Mouse (Mus musculus) stomach, embryonic 16.5 days (tissue): ENCODE measurements around the gene Diaph3. TPM values are rescaled to one million over a fixed set of nuclear protein-coding genes. Genes with fewer than 3 reads are reported as not detected.

Experiments
- ATAC-seq: fragments of 200-750 bp; cut with Nextera tagmentation; 2 replicates; pipeline ENCODE4 v1.8.0; 2017; ENCODE audit warnings: moderate number of reproducible peaks, moderate TSS enrichment; ENCODE audit not compliant: insufficient read depth, low FRiP score
- H3K27ac ChIP-seq: fragments of 300-500 bp; sonication (generic); 2 replicates; pipeline ENCODE4 v1.5.1; 2014; ENCODE audit warnings: low read length
- H3K27me3 ChIP-seq: fragments of 300-500 bp; sonication (generic); 2 replicates; pipeline ENCODE4 v1.6.1; 2014; ENCODE audit warnings: low read length, control low read depth, mixed read lengths; ENCODE audit not compliant: control insufficient read depth, insufficient read depth
- H3K36me3 ChIP-seq: fragments of 300-500 bp; sonication (generic); 2 replicates; pipeline ENCODE4 v1.6.1; 2014; ENCODE audit warnings: low read length; ENCODE audit not compliant: control insufficient read depth, insufficient read depth
- H3K4me1 ChIP-seq: fragments of 300-500 bp; sonication (generic); 2 replicates; pipeline ENCODE4 v1.6.1; 2014; ENCODE audit warnings: low read length, control low read depth, mixed read lengths; ENCODE audit not compliant: control insufficient read depth, insufficient read depth
- H3K4me2 ChIP-seq: fragments of 300-500 bp; sonication (generic); 2 replicates; pipeline ENCODE4 v1.6.1; 2014; ENCODE audit warnings: low read depth, low read length, mixed read lengths
- H3K4me3 ChIP-seq: fragments of 300-500 bp; sonication (generic); replicated peaks from 2 replicates; pipeline ENCODE4 v1.5.1; 2014; ENCODE audit warnings: mild to moderate bottlenecking, low read length
- H3K9ac ChIP-seq: fragments of 300-500 bp; sonication (generic); 2 replicates; pipeline ENCODE4 v1.6.1; 2014; ENCODE audit warnings: low read length
- H3K9me3 ChIP-seq: fragments of 300-500 bp; sonication (generic); replicated peaks from 2 replicates; pipeline ENCODE4 v1.6.1; 2016; ENCODE audit warnings: low read length, control low read depth; ENCODE audit not compliant: control insufficient read depth
- WGBS: fragments of 180-500 bp; shearing (Covaris S2); extraction: QIAGEN DNeasy Blood & Tissue Kit; methylation state at CpG from one replicate; pipeline ENCODE4 v1.1.7; 2014; 5-methylcytosine and 5-hydroxymethylcytosine counted together
- polyA plus RNA-seq: library from polyadenylated mRNA; unstranded; fragments of >200 nt; fragmentation: Nextera tagmentation; extraction: Ambion mirVana; gene quantifications from 2 replicates; pipeline ENCODE4 v1.2.1, GENCODE M21; 2015

Gene Diaph3
- polyA plus RNA-seq, 1 experiment from 2014 or later, result 9.4 TPM

DNA sequence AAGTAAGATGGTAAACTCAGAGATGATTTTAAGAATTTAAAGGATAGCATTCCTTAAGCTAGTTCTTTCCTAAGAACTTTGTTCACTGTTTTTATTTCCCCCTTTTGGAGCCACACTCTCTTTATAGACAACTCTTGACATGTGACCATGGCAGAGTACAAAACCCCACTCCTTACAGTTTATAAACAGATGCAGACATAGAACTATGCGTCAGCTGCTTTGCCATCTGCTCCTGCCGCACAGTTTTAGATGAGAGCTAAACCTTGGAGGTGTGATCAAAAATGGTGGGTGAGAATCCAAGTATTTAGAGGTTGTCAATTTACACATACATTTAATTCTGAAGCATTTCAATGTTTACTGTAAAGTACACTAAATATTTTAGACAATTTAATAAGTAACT is 367.7 kb downstream of the Diaph3 start:
- no peak for ATAC-seq
- H3K4me2 ChIP-seq, result no peak overlapping the region
- no peaks in the 10 kb centered on the region for H3K27me3 ChIP-seq
- WGBS, result 65% methylated on average over 2 of the region's 2 CpGs
- H3K9me3 ChIP-seq, result no peaks in the 10 kb centered on the region
- no peak overlapping the region for H3K27ac ChIP-seq
- no peak overlapping the region for H3K9ac ChIP-seq
- H3K4me3 ChIP-seq, result no peak overlapping the region
- H3K4me1 ChIP-seq, result no peaks in the 10 kb centered on the region
- no peaks in the 10 kb centered on the region for H3K36me3 ChIP-seq

DNA sequence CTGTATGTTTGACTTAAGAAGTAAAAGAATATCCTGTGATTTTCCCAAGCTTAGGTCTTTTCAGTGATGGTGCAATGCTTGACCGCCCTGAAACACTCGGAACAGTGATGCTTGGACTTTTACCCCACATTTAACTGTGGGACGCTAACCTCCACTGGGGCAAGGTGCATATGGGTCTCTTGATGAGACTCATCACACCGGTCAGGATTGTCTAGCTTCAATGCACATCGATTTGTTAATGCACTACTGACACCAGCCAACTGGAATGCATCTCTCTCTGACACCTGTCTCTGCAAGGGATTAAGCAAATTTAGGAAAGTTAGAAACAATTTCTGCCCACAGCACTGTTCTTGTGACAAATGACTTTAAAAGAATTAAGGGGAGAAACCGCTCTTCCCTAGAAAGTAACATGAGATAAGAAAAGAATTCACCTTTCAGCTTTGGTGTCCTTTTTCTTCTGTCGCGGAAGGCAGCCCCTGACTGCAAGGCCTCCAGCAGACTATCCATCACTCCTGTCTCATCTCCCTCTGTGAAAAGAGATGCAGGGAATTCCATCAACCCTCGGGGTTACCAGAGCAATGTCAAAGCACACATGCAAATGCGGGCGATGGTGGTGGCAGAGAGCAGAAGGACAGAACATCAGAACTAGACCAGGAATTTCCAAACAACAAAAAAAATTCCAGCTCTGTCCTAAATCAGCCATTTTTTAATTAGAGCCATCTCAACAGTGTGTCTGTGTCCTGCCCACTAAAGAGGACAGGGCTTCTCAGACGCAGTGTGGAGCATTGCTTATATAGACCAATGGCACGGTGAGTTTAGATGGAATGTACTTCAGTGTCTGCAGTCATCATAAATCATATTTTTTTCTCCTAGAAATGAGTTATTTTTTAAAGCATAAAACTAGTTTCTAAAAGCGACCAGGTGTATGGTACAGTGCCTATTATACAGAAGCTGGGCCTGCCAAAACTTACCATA is 368.6 kb downstream of the Diaph3 start:
- no peaks in the 10 kb centered on the region for H3K4me1 ChIP-seq
- no peak for ATAC-seq
- WGBS, result 47% methylated on average over 14 of the region's 14 CpGs

DNA sequence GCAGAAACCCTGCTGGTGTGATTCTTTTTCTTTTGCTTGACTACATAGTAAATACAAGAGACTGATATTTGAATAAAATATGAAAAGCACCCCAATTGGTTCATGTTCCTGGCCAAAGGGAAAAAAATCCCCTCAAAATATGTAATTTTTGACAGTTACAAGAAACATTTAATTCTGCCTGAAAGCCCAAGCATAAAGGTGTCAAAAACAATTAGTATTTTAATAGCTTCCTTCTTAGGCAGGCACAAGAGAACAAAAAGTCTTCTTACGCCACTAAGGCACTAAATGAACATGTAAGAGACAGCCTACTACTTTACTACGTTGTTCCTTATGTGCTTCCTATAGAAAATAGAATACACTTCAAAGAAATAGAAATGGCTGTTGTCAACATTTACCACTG is 376.7 kb downstream of the Diaph3 start:
- H3K4me1 ChIP-seq, result no peaks in the 10 kb centered on the region
- no peaks in the 10 kb centered on the region for H3K27me3 ChIP-seq
- no peak overlapping the region for H3K27ac ChIP-seq
- no peak for ATAC-seq
- H3K4me2 ChIP-seq, result no peak overlapping the region
- no peak overlapping the region for H3K9ac ChIP-seq
- H3K4me3 ChIP-seq, result no peak overlapping the region
- H3K36me3 ChIP-seq, result no peaks in the 10 kb centered on the region
- no peaks in the 10 kb centered on the region for H3K9me3 ChIP-seq
- WGBS, result 90% methylated on average over 2 of the region's 2 CpGs

More for the DNA sequence above, 368.6 kb downstream of the Diaph3 start:
- Histone ChIP-seq H3K9me3 (no peaks in the 10 kb centered on the region), H3K9ac (no peak overlapping the region), H3K27me3 (no peaks in the 10 kb centered on the region), H3K4me2 (no peak overlapping the region), H3K27ac (no peak overlapping the region), H3K36me3 (no peaks in the 10 kb centered on the region), H3K4me3 (no peak overlapping the region)

DNA sequence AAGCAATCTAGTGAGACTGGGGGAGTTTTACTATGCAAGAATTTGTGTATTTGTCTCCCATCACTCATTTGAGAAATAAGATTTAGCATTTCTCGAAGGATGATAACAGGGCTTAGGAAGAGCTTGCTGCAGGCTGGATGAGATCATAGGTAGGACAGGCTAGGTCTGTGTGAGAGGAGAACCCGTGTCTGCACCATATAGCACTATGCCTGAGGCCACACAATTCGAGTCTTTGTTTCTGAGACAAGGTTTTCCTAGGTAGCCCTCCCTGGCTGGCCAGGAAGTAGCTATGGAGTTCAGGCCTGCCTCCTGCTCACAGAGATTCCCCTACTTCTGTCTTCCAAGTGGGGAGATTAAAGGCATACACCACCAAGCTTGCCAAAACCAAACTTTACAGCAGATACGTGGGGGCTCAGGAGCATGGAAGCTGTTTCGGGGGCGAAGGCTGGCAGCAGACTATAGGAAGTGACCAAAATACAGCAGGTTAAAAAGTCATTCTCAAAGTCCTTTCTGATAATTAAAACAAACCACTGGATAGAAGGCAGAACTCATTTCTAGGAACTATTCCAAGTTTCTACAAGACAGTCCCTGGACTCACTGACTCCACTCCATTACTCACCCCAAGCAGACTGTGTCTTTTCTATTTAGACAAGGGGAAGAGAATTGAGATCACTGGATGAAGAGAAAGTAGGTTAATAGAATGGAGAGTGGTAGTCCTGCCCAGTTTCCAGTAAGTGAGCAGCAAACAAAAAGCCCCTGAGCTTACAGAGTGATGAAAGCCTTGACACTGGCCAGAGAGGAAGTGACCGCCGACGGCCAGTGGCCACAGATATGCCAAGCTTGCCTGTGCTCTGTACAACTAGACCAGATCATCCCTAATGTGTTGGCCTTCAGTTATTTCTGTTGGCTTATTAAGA is 383.2 kb downstream of the Diaph3 start:
- Histone ChIP-seq H3K36me3 (no peaks in the 10 kb centered on the region), H3K27me3 (no peaks in the 10 kb centered on the region), H3K4me1 (no peaks in the 10 kb centered on the region), H3K4me3 (no peak overlapping the region), H3K4me2 (no peak overlapping the region), H3K9me3 (no peaks in the 10 kb centered on the region), H3K27ac (peak overlapping the region; percentile 74), H3K9ac (no peak overlapping the region)
- peak; percentile 84; the same call in 1 of the 2 replicates for ATAC-seq
- WGBS, result 52% methylated on average over 9 of the region's 9 CpGs

DNA sequence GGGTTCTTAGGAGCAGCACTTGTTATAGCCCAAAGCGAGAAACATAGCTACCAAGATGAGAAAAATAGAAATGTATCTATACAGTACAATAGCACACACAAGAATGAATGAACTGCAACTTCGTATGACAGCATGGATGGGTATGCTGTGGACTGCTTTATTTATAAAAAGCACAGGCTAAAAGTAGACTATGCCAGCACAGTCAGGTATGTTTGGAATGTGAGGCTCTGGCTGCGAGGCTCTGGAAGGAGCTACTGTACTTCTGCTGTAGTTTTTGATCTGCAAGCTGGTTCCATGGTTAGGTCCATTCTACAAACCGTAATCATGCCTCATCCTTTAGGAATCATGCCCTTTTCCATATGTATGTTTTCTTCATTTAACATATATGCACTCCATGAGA is 383.9 kb downstream of the Diaph3 start:
- Histone ChIP-seq H3K9ac (no peak overlapping the region), H3K4me1 (no peaks in the 10 kb centered on the region), H3K27ac (no peak overlapping the region), H3K4me3 (no peak overlapping the region), H3K27me3 (no peaks in the 10 kb centered on the region), H3K9me3 (no peaks in the 10 kb centered on the region), H3K4me2 (no peak overlapping the region), H3K36me3 (no peaks in the 10 kb centered on the region)
- WGBS, result 64% methylated on average over 4 of the region's 4 CpGs
- no peak for ATAC-seq

DNA sequence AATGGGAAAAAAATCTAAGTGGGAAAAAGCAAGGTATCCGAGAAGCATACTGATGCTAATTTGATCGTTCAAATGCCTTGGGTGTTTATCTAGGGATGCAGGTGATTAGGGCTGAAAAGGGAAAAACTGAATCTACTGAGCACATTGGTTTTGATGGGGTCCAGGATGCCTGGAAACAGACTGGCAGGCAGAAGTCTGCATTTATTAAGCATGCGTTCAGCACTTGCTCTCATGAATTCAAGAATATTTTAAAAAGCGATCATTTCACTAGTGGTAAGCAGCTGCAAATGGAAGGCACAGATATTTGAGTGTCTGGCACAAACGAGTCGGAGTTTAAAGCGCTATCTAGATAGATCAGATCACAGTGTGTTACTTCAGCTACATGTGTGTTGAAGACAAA is 390.7 kb downstream of the Diaph3 start:
- H3K4me3 ChIP-seq, result no peak overlapping the region
- H3K27ac ChIP-seq, result no peak overlapping the region
- no peaks in the 10 kb centered on the region for H3K36me3 ChIP-seq
- H3K9me3 ChIP-seq, result no peaks in the 10 kb centered on the region
- no peaks in the 10 kb centered on the region for H3K27me3 ChIP-seq
- no peak overlapping the region for H3K9ac ChIP-seq
- no peak for ATAC-seq
- 84% methylated on average over 7 of the region's 7 CpGs for WGBS
- H3K4me1 ChIP-seq, result no peaks in the 10 kb centered on the region
- no peak overlapping the region for H3K4me2 ChIP-seq

DNA sequence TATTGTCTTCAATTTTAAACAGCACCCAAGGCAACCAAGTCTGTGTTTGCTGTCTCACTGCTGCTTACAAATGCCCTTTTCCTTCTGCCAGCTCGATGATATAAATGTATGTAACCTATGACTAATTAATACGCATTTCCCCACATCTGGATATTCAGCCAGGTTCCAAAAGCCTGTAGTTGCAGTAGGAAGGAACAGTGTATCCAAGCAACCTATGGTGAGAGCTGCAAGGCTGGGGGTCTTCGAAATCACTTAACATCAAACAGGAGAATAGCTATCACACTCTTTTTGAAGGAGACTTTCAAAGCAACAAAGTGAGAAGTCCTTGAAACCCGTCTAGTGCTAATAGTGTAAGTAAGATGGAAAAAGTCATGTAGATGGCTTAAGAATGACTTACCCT is 391.6 kb downstream of the Diaph3 start:
- H3K9ac ChIP-seq, result no peak overlapping the region
- H3K27ac ChIP-seq, result no peak overlapping the region
- H3K36me3 ChIP-seq, result no peaks in the 10 kb centered on the region
- no peak for ATAC-seq
- no peak overlapping the region for H3K4me3 ChIP-seq
- no peaks in the 10 kb centered on the region for H3K27me3 ChIP-seq
- no peaks in the 10 kb centered on the region for H3K4me1 ChIP-seq
- 75% methylated on average over 4 of the region's 4 CpGs for WGBS
- no peaks in the 10 kb centered on the region for H3K9me3 ChIP-seq
- H3K4me2 ChIP-seq, result no peak overlapping the region

DNA sequence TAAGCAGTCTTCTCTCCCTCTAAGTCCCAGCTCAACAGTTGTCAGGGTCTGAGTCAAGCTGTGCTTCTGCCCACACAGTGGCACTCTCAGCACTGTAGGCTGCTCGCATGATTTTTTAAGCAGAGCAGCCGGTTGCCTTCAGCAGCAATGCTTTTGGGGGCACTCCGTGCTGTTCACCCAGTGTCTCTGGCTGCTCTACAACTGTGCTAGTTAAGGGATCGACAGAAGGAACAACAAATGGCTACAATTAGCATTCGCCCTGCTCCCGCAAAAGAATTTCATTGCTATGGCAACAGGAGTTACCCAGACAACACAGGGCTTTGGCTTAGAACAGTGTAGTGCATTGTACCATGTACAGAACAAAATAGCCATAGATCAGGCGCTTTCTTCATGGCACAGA is 392.2 kb downstream of the Diaph3 start:
- peak; percentile 44; the same call in 1 of the 2 replicates for ATAC-seq
- Histone ChIP-seq H3K9ac (no peak overlapping the region), H3K27ac (no peak overlapping the region), H3K9me3 (no peaks in the 10 kb centered on the region), H3K4me1 (no peaks in the 10 kb centered on the region), H3K4me2 (no peak overlapping the region), H3K36me3 (no peaks in the 10 kb centered on the region), H3K4me3 (no peak overlapping the region), H3K27me3 (no peaks in the 10 kb centered on the region)
- WGBS, result 40% methylated on average over 7 of the region's 7 CpGs

DNA sequence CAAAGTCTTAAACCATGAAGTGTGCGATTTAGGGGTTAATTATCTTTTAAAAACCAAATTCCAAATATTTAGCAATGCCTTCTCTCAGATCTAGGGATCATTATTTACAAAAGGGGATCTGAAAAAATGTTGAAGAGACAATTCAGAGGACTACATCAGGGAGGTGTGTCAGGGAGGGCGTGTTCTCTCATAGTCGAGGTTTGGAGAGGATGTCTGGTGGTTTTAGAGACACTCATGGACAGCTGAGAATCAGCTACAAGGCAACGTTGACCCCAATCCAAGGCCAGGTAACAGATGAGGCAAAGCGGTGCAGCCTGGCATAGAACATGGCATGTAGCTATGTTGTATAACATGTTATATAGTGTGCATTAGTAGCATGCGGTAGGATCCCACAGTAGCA is 396.5 kb downstream of the Diaph3 start:
- Histone ChIP-seq H3K4me3 (no peak overlapping the region), H3K9ac (no peak overlapping the region), H3K36me3 (no peaks in the 10 kb centered on the region), H3K27me3 (no peaks in the 10 kb centered on the region), H3K9me3 (no peaks in the 10 kb centered on the region; the same call in 1 of the 2 replicates), H3K27ac (no peak overlapping the region), H3K4me1 (no peaks in the 10 kb centered on the region), H3K4me2 (no peak overlapping the region)
- 77% methylated on average over 6 of the region's 6 CpGs for WGBS
- no peak for ATAC-seq
